Mouse (Mus musculus): ENCODE data around the gene Samd14.

The Samd14 gene

GRCm38 (mm10) chr11:94986435-94986834 lies 23.2 kb upstream of the Samd14 start:
- TF ChIP-seq GATA4 (IDR thresholded peaks at IDR 0.05; ENCODE audit: insufficient replicate concordance, low read length): no peak

GRCm38 (mm10) chr11:94987341-94987740 lies 22.3 kb upstream of the Samd14 start:
- TF ChIP-seq GATA4 (IDR thresholded peaks at IDR 0.05; ENCODE audit: insufficient replicate concordance, low read length): no peak

GRCm38 (mm10) chr11:94987851-94988250 lies 21.8 kb upstream of the Samd14 start:
- TF ChIP-seq GATA4 (IDR thresholded peaks at IDR 0.05; ENCODE audit: insufficient replicate concordance, low read length): no peak

- no peak for TF ChIP-seq GATA4 (IDR thresholded peaks at IDR 0.05; ENCODE audit: insufficient replicate concordance, low read length)
Observed at GRCm38 (mm10) chr11:94988780-94989561, 20.7 kb upstream of the Samd14 start.

DNA sequence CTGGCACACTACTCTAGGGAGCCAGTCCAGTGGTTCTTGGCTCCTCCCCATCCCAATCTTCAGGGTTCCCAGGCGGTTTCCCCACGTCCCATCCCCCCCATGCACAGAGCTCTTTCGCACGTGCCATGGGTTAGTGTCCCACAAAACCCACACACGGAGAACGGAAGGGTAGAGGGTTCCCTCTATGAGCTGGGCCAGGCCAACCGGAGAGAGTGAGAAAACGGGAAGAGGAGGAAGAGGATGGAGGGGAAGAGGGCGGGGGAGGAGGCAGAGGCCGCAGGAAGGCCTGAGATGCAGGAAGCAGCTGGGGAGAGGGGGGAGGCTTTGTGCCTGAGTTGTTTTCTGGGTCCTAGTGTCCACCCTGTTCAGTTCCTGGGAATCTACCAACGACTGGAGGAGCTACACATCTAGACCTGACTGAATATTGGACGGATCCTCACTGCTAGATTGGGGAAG lies 20.1 kb upstream of the Samd14 start:
- peak; percentile 13; the same call in 1 of the 2 replicates for TF ChIP-seq GATA4 (IDR thresholded peaks at IDR 0.05; ENCODE audit: insufficient replicate concordance, low read length)

- no peak for TF ChIP-seq GATA4 (IDR thresholded peaks at IDR 0.05; ENCODE audit: insufficient replicate concordance, low read length)
Observed at GRCm38 (mm10) chr11:94990102-94990748, 19.5 kb upstream of the Samd14 start.

DNA sequence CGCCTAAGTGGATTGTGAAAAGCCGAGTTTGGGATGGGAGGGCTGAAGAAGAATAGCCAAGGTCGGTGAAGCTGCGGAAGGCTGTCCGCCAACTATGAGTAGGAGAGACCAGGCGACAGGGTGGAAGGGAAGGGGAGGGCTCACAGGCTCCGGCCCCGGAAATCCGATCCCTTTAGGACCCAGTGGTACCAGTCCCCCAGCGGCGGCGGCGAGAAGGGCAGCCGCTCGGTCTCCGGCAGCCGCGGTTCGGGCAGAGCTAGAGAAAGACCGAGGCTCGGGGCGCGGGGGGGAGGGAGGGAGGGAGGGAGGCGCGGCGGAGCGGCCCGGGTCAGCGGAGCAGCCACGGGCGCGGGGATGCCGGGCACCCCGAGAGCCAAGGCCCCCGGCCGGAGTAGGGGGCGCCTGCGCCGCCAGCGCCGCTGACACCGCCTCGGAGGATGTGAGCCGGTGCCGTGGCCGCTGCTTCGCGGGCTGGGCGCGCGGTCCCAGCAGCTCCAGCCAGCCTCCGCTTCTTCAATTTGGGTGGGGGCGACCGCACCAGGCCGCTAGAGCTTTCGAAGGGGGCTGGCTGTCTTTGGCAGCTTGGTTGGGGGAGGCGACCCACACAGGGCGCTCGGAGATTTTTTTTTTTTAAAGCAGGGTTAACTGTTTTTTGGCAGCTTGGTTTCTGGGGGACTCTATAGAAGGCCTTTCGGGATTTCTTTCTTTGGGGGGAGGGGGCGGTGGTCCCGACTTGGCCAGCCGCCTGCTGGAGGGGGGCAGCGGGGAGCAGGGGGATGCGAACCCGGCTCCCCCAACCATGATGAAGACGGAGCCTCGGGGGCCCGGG lies 18.7 kb upstream of the Samd14 start, which contains the start of gene Ppp1r9b:
Ppp1r9b (plus strand) TSS at position 287 of the 829 bp plus-strand sequence.
- TF ChIP-seq GATA4 (IDR thresholded peaks at IDR 0.05; ENCODE audit: insufficient replicate concordance, low read length): no peak; the same call in 1 of the 2 replicates

- no peak for TF ChIP-seq GATA4 (IDR thresholded peaks at IDR 0.05; ENCODE audit: insufficient replicate concordance, low read length)
Observed at GRCm38 (mm10) chr11:94991641-94992479, 17.8 kb upstream of the Samd14 start.

GRCm38 (mm10) chr11:94992480-94992753 lies 17.3 kb upstream of the Samd14 start:
- TF ChIP-seq GATA4 (IDR thresholded peaks at IDR 0.05; ENCODE audit: insufficient replicate concordance, low read length): no peak

- TF ChIP-seq GATA4 (IDR thresholded peaks at IDR 0.05; ENCODE audit: insufficient replicate concordance, low read length): no peak
Observed at GRCm38 (mm10) chr11:94992754-94993606, 16.7 kb upstream of the Samd14 start.

DNA sequence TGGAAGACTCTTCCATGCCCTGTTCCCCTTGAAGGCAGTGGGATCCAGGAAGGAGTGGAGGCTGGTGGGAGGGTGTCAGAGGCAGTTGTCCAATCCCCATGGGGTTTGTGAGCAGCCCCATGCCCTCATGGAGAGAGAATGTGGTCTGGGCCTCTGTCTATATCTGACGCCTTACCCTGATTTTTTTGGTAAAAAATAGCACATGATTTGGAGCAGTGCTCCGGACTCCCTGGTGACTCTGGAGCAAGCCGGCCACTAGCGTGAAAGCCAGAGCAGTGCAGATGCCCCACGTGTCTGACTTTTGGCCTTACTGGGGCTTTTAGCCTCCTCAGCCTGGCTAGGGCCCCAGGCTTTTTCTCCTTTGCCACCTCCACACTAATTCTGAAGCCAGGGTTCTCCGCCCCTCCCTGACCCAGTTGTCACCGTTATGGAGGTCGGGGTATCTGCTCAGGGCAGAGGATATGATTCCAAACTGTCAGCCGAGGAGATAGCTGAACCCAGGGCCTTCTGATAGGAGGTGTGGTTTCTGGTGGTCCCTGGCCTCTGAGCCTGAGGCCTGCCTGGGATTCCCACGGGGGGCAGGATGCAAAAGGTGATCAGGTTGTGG lies 15.4 kb upstream of the Samd14 start:
- TF ChIP-seq GATA4 (IDR thresholded peaks at IDR 0.05; ENCODE audit: insufficient replicate concordance, low read length): no peak

DNA sequence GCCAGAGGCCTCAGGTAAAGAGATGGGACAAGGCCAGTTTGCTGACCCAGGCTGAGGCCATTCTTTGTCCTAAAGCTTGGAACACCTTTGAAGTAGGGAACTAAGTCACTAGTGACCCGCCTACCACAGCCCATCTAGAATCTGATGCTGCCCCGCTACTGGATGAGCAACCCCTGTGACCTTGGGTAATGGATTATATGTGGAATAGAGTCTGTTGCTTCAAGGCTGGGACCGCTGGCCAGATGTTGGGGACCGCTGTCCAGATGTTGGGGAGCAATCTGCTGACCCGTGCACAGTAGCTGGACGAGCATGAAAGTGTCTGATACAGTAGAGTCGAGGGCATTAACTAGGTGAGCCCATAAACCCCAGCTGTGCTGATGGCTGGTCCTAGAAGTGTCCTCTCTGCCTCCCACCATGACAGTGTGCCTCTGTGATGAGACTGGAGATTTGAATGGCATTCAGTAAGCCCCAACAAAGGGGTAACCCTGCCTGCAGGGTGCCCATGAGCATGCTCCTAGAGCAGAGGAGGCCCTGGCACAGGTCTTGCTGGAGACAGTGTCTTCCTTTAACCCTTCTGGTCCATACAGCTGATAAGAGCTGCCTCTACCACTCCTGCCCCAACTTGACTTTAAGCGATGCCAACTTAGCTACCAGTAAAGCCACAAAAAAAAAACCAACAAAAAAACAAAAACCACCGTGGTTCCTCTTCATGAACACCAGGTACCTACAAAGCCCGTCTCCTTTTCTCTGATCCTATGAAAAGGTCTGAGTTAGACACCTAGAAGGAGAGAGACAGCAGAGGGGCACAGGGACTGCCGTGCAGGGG lies 14.5 kb upstream of the Samd14 start:
- TF ChIP-seq GATA4 (IDR thresholded peaks at IDR 0.05; ENCODE audit: insufficient replicate concordance, low read length): no peak

DNA sequence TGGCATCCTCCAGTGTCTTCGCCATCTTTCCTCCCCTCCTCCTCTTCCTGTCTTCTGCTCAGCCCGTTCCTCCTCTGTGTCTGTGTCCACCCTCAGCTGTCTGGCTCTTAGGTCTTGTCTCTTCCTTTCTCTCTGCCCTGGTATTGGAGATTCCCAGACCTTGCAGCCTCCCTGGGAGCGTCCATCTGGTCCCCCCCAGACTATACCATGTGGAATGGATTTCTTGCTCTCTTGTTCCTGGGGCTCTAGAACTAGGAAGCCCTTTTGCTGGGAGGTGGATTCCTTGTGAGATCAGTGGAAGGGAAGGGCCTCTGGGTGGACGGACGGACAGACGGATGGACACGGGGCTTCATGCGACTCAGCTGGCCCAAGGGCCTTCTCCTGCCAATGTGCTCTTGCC lies 13.6 kb upstream of the Samd14 start:
- no peak for TF ChIP-seq GATA4 (IDR thresholded peaks at IDR 0.05; ENCODE audit: insufficient replicate concordance, low read length)
